Mouse (Mus musculus) 416B (cell line): ENCODE results near the gene Spock3.
"Not testable (repeated sequence)": the region's sequence is repeated elsewhere in the genome, so short reads cannot be mapped to it uniquely, and the experiment has no call there.

Experiments
- DNase-seq: peaks from one replicate; pipeline ENCODE4 v3.0.0; 2011; ENCODE audit warnings: low read depth

Gene Spock3

DNA sequence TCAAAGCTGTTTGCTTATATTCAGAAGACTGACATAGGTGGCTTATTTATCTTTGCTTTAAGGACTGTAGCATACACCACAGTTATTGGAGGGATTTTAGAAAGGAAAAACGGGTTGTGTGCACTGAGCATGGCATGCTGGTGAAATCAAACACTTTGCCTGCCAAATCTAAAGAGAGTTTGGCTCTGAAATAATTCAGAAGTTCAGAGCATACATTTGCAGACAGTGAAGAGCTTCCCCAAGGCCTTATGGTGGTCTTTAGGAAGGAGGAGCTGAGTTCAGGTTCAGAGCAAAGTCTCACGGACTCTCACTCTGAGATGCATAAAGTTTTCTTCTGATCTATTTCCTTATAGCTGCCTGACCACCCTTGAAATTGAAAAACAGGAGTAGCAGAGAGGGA is at the start of gene Spock3:
Gene Spock3, plus strand, starts transcription at position 301 of the 400 bp plus-strand sequence.
- no peak for DNase-seq

DNA sequence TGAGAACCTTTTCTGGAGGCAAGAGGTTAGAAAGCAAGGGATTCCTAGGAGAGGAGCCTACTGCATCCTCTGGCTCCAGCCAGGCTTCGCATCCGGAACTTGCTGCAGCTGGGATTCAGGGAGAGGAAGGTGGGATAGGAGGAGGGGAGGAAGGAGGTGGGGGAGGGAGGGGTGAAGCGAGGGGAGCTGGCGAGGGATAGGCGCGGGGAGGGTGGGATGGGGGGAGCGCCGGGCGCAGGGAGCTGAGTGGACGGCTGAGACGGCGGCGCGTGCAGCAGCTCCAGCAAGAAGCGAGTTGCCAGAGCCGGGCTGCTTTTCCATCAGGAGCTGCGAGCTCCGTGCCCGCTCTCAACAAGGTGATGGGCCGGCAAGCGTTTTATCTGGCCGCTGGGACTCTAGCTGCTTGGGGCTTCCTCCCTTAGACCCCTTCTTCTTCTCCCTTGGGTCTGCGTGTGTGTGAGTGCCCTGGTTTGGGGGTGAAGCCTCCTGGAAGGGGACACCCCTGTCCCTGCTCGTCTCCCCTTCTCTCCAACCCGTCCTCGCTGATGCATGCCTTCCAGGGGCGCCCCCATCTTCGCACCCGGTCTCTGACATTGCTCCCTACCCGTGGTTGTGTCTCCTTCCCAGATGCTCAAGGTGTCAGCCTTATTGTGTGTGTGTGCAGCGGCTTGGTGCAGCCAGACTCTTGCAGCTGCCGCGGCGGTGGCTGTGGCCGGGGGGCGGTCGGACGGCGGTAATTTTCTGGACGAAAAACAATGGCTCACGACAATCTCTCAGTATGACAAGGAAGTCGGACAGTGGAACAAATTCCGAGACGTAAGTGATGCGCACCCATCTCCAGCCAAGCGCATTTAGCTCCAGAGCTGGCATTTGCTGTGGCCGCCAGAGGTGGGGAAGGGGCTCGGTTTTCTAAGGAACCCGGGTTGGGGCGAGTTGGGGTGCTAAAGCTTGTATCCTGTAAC is 645 bp downstream of the Spock3 start:
- no peak for DNase-seq

DNA sequence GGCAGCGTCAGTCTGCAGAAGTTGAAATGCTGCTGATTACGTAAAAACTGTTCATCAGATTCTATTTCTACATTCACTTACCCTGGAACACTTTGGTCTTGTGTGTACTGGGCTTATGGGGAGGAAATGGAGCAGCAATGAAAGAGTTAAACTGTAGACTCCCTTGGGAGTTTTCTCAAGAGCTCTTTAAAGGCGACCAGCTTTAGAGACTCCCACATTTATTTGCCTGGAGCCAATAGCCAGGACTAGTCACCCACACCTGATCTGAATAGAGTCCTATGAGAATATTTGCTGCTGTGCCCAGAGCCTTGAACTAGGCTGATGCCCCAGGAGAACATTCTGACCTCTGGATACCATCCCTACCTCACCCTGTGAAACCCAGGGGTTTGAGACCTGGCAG is 1.7 kb downstream of the Spock3 start:
- no peak for DNase-seq

DNA sequence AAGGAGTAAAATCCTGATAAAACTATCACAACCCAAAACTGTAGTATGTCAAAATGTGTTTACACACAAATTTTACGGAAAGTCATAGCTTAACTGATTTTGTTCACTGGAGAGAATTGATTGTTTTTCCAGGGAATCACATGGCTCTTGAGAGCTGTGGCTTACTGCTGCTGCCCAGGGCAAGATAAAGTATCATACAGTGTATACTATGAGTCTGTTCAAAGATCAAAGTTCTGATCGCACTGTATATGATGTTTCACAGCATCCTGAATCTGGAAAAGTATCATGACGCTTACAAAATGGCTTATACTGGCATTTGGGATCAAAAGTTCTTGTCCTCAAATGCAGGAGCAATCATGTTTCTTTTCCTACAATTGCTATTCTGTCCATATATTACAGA is 11.8 kb downstream of the Spock3 start:
- no peak for DNase-seq

DNA sequence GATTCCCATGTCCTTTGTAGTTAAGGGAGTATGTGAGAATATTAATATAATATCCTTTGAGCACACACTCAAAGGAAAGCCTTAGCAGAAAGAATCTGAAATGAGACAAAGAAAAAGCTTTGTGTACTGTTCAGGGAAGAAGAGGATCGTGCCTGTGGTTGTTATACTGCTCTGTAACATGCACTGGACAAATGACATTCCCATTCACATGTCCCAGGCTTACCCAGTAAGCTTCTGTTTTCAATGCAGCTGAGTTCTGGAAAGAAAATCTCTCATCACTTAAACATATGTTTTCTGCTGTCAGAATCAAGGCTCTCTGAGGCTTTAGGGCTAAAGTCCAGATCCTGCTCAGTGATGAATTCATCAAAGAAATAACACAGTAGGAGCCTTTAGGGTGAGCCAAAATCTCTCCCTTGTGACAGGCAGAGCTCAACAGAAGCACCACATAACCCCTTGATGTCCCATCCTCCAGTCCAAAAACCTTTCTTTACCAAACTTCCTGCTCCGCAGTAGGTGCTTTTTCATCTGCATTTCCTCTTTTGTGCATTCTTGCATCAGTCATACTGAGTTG is 19.1 kb downstream of the Spock3 start:
- DNase-seq = no peak

DNA sequence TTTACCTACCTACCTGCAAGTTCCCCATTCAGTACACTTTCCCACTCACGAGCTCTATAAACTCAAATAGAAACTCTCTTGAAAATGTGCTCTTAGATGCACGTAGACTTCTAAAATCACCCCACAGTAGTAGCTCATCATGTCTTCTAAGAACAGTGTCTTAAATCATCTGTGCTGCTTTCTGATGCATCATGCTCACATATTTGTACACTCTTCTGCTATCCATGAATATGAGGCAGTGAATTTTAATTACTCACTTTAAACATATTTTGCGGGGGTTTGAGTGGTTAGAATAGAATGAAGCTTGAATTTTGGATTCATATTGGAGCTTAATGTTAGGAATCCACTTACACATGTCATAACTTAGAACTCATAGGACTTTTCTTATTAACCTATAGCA is 138.2 kb downstream of the Spock3 start:
- no peak for DNase-seq

DNA sequence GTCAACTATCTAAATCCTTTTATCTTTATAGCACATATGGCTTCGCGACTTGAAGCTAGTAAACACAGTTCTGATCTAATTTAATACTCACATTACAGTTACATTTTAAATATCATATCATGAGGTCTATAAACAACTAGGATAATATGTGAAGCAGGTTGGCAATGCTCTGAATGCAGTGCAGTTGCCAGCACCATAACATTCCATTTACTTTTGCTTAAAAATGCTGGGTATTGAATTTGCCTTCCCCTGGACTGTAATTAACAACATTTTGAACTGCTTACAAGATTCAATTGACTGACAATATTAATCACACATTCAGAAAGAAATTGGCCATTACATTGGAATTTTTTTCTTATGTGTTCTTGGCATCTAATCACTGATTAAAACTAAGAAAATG is 147.4 kb downstream of the Spock3 start:
- DNase-seq = no peak

DNA sequence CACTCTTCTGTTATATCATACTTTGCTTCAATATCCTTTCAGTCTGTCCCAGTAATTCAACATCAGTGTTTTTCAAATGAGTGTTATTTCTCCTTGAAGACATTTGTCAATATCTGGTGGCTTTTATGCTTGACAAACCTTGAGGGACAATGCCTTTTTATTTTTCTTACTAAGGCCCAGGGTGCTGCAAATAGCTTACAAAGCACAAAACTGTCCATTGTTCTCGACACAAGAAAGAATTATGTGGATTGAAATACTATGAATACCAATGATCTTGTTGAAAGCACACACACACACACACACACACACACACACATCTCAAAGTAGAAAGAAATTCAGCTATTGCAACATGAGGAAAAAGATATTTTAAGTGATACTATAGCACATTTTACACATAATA is 159.0 kb downstream of the Spock3 start:
- no peak for DNase-seq

DNA sequence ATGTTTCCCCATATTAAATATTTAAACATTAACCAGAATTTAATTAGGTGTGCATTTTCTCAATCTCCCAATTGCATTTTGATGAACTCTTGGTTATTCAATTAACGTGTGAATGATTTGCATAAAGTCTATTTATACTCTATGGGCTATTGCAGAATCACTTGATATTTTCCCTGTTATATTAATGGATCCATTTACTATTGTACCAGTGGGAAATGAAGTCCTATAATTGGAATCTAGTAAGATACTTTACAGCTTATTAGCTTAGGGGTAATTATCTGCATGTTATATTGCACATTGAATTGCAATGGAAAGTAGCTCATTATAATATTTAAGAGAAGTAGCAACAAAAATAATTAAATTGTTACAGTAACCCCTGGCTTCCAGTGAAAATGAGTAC is 162.1 kb downstream of the Spock3 start:
- DNase-seq = no peak

DNA sequence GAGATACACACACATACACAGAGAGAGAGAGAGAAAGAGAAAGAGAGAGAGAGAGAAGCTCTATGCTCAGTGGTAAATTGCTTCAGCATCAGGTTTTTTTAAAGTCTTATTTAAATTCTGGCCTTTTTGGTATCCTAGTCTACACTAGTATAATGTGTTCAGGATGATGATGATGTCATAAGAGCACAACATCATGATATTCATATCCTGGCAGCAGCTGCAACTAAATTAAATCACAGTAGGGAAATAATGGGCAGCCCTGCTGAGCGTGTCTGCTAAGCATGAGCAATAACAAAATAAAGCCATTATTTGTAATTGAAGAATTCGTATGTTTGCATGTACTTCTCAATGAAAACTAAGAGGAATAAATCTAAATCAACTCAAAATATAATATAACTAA is 169.7 kb downstream of the Spock3 start:
- no peak for DNase-seq

DNA sequence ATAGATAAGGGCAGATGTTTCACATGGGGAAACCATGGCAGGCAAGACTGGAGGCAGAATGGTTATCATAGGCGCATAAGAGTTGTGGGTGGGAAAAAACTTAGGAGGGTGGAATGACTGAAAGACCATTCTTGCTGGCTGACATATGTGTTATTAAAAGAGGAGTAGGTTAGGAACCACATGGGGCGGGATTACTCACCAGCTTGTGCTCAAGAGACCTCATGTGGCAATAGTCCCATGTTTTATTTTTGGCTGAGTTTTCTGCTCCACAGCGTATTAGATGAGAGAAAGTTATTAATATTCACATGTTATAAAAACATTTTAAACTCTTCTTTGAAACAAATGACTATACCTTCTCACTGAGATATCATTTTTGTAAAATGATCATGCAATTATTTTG is 184.6 kb downstream of the Spock3 start:
- DNase-seq = no peak

DNA sequence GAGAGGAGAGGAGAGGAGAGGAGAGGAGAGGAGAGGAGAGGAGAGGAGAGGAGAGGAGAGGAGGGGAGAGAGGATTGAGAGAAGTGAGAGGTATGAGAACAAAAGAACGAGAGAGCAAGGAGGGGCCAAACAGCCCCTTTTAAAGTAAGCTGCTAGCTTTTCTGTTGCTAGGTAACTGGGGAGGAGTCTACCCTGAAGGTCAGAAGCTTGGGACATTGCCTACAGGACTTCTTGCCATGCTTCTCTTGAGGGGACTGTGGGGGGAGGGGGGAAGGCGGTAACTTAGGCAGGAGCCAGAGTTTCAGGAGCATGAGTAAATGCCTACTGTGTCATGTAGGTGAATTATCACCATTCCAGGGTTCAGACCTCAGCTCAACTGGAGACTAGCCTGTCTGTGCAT is 213.1 kb downstream of the Spock3 start:
- DNase-seq = not testable (repeated sequence)

DNA sequence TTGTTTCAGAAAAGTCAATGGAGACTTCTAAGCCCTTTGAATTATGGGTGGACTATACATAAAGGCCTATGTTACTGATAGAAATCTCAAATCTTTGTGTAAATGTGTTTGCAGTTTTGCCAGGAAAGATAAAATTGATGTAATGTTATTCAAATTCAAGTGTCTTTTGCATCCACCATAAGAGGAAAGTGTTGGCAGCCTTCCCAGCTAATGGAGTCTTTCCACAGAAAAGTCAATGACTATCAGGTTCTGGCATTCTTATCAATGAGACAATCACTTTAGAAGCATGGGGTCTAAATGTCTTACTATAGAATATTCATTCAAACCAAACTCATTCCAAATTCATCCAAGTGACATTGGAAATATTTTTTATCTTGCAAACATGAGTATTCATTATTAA is 214.5 kb downstream of the Spock3 start:
- no peak for DNase-seq

DNA sequence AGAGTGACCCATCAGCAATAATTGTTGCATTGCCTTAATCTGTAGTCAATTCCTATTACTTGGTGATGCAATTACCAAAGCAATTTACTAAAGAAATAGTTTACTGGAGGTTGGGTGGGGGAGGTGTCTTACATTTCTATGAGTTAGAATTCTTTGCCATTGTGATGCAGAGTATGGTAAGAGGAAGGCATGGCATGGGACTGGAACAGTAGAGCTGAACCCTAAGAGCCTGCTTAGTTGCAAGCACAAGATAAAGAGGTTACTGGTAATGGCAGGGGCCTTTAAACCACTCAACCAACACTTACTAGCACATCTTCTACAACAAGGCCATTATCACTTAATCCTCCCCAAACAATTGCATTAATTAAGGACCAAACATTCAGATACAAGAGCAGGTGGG is 219.1 kb downstream of the Spock3 start:
- no peak for DNase-seq

DNA sequence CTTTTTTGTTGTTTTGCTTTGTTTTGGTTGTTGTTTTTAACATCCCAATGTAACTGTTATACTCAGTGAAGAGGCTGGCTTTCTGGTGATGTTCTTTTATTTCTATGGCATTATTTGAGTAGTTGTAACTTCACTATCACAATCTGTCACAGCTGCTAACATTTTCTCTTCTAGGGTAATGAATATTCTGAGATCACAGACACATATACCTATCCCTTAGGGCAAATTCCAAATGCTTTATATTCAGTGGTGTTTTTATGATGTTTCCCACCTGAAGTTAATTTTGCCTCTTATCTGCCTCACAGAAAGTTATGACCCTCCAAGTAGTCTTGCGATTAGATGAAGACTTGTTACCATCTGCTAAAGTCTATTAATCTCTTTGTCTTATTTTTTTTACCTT is 230.5 kb downstream of the Spock3 start:
- no peak for DNase-seq

DNA sequence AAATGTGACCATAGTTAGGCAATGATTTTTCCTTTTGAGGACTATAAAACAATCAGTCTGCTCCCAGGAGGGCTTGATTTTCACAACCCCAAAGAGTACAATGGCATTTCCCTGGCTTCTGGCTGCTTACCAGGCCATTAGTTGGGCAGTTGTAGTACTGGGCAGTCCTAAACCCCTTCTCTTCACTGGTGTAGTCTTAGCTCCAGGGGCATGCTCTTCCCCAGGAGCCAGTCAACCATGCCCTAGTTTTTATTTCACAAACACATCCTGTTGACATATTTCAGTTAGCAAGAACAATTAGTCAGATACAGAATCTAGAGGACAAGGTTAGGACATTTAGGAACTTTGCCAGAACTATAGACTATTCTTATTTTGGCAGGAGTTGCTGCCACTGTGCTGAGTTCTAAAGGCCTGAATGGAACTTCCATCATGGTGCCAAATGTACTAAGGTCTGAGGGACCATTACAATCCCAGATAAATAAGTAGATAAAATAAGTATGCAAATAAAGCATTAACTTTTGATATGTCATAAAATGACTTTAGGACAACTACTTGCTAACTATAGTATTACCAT is 308.1 kb downstream of the Spock3 start:
- no peak for DNase-seq

DNA sequence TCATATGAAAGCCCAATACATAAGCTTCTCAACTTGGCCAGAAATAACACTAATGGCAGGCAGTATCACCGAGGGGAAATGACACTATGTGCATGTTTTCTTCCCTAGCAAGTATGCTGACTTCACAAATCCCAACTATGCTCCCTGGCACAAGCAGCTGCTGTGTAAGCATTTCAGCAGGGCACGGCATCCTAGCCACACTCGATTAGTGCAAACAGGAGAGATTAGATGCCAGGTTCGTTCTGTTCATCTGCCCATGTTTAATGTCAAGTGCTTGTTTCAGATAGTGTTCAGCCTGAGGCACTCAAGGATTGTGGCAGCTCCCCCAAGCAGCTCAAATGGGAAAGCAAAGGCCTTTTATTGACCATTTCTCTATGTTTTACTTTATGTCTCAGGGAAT is 311.7 kb downstream of the Spock3 start:
- no peak for DNase-seq

DNA sequence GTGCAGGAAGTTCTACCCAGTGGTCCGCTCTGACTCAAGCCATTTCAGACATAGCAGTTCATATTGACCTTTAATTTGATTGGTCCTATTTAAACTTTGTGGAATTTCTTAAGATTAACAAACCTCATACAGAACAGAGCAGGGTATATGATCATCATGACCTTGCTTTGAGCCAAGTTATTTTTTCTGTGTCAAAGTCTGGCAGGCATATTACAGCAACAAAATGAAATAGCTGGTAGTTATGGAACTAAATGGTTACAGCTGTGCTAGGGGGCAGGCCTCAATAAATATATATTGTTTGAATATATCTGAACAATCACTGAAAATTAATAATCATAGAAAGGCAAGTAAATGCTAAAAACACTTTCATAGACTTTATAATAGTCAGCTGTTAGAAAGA is 384.6 kb downstream of the Spock3 start:
- no peak for DNase-seq

DNA sequence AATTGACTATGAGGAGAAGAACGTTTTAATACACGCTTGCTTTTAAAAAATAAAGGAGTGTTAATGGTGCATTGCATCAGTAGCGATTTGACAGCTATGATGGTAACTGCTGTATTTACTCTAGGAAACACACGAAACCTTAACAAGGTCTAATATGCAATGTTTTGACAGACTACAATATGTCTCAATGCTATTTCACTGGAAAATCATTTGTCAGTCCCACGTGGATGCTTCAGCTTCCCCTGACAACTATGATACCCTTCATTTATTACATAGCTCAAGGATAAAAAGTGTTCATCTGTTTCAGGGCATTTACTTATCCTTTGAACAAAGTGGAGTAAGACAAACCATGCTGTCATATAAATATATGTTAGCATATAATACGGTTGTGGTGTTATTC is 417.8 kb downstream of the Spock3 start:
- no peak for DNase-seq

DNA sequence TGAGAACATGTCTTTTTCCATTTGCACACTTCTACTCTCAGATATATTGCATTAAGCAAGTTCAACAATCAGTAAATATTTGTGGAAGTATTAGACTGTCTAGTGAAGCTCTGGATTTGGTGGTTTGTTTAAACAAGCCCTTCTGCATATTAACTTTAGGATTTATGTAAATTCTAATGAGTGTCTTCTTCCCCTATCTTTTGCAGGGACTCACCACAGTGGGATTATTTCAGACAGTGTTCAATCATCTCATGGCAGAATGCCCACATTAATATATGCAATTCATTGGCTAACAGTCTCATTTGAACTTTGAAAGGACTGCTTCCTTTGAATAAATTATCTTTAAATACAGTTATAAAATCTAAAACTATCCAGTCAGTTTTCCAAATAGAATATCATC is 446.9 kb downstream of the Spock3 start:
- DNase-seq = no peak
